Mouse (Mus musculus) stomach, postnatal 0 days (tissue): ENCODE measurements around the gene Pgpep1.

Source experiments
- CTCF ChIP-seq: IDR thresholded peaks from 2 replicates; pipeline ENCODE4 v1.5.1; 2016; ENCODE audit warnings: antibody characterized with exemption, low read depth, mild to moderate bottlenecking, moderate library complexity
- EP300 ChIP-seq: optimal IDR thresholded peaks from 2 replicates; pipeline ENCODE3; 2016; ENCODE audit warnings: antibody characterized with exemption

DNA sequence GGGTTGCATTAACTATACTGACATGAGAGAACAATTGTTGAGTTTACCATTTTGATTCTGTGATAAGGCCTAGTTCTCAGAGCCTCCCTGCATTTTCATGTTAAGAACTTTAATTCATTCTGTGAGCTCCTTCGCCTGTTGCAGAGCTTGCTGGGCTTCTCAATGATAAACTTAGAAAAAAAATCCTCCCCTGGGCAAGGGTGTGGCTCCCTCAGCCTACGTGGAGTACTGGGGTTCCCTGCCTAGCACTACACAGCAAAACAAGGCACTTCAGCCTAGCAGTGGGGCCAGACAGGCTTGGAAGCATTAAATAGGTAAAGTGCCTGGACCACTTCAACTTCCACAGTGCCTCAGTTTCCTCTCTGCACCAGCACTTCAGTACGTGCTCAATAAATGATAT, 21.2 kb upstream of the Pgpep1 start:
- TF ChIP-seq CTCF (no peak), EP300 (no peak)
